Mouse (Mus musculus): ENCODE results near the gene Tmco5. TPM values are rescaled to one million over a fixed set of nuclear protein-coding genes. Genes with fewer than 3 reads are reported as not detected.
A peak's percentile ranks its signal among the peaks of the same experiment; 100 is the strongest.

The Tmco5 gene
- polyA plus RNA-seq, 1 experiment from 2014 or later, result not detected

GRCm38 (mm10) chr2:116899615-116900272 lies 21.3 kb downstream of the Tmco5 start:
- peak overlapping the region; percentile 40 for H3K4me3 ChIP-seq

DNA sequence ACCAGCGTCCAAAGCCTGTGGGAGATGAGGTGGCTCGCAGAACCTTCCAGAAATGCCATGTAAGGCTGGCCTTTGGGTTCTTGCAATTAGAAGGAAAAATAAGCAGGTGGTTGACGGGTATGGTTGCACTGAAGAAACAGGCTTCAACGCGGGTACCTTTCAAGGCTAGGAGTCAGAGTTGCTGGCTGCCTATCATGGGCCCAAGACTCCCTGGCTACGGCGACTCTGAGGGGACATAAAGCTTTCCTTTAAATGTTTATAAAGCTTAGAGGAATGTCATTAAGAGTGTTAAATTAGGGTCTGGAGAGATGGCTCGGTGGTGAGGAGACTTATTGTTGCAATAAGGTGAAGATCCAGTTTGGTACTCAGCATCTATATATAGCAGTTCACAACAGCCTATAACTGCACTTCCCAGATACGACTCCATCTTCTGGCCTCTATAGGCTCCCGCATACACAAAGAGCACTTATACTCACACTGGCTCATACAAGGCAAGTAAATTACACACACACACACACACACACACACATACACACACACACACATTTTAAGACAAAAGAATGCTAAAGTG lies 21.9 kb downstream of the Tmco5 start:
- no peaks in the 10 kb centered on the region for H3K27me3 ChIP-seq
- H3K27ac ChIP-seq, result 0 out of 2 replicates have a peak overlapping the region, but pooled peaks have one; percentile 54
- H3K4me3 ChIP-seq, result peak overlapping the region; percentile 40
- no peak for ATAC-seq (ENCODE audit: insufficient number of reproducible peaks, low FRiP score, low TSS enrichment, low read depth)
- no peak overlapping the region for H3K9ac ChIP-seq
- H3K36me3 ChIP-seq, result no peaks in the 10 kb centered on the region
- peak overlapping the region; percentile 61 for H3K4me2 ChIP-seq
- 27% methylated on average over 10 of the region's 10 CpGs for WGBS
- no peaks in the 10 kb centered on the region for H3K9me3 ChIP-seq
- H3K4me1 ChIP-seq, result 0 out of 2 replicates have a peak, but pooled peaks cover 3% of the 10 kb centered on the region

More at GRCm38 (mm10) chr2:116899615-116900272, 21.3 kb downstream of the Tmco5 start:
- H3K9ac ChIP-seq, result no peak overlapping the region
- H3K36me3 ChIP-seq, result no peaks in the 10 kb centered on the region
- 0 out of 2 replicates have a peak overlapping the region, but pooled peaks have one; percentile 54 for H3K27ac ChIP-seq
- no peaks in the 10 kb centered on the region for H3K27me3 ChIP-seq
- 13% methylated on average over 19 of the region's 19 CpGs for WGBS
- H3K4me1 ChIP-seq, result 0 out of 2 replicates have a peak, but pooled peaks cover 3% of the 10 kb centered on the region
- no peak; the same call in 1 of the 2 replicates for ATAC-seq (ENCODE audit: insufficient number of reproducible peaks, low FRiP score, low TSS enrichment, low read depth)
- no peaks in the 10 kb centered on the region for H3K9me3 ChIP-seq
- peak overlapping the region; percentile 61 for H3K4me2 ChIP-seq

GRCm38 (mm10) chr2:116908268-116908667 lies 29.8 kb downstream of the Tmco5 start:
- no peaks in the 10 kb centered on the region for H3K9me3 ChIP-seq
- no peaks in the 10 kb centered on the region for H3K36me3 ChIP-seq
- no peak overlapping the region for H3K4me3 ChIP-seq
- H3K4me2 ChIP-seq, result no peak overlapping the region
- H3K9ac ChIP-seq, result no peak overlapping the region
- WGBS, result 72% methylated on average over 8 of the region's 8 CpGs
- no peaks in the 10 kb centered on the region for H3K4me1 ChIP-seq
- H3K27ac ChIP-seq, result no peak overlapping the region
- no peak for ATAC-seq (ENCODE audit: insufficient number of reproducible peaks, low FRiP score, low TSS enrichment, low read depth)
- H3K27me3 ChIP-seq, result no peaks in the 10 kb centered on the region

DNA sequence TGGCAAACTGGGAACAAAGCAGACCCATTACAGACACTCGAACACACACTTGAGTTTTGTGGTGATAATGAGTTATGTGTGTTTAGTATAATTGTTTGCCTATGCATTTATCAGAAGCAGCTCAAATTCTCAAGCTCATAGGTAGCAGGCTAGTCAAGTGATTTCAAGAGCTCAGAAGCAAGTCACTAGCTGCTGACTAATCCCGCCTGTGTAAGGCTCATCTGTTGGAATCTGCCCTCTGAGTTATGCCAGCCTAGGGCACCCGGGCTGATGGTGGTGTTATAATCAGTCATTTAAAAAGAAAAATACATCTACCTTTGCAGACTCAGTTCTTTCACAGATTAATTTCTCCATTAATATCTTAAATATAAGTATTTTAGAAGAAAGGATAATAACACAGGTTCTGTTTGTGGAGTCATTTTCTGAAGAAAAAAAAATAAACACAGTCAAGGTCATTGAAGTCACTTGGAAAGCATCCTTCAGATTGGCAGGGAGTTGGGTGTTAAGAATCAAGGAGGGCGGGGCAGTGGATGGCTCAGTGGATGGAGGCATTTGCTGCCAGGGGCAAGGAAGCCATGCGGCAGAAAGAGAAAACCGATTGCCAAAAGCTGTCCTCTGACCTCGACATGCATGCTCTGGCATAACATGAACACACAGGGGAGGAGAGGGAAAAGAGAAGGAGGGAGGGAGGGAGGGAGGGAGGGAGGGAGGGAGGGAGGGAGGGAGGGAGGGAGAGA lies 34.0 kb downstream of the Tmco5 start:
- H3K9ac ChIP-seq, result no peak overlapping the region
- no peak for ATAC-seq (ENCODE audit: insufficient number of reproducible peaks, low FRiP score, low TSS enrichment, low read depth)
- H3K4me3 ChIP-seq, result no peak overlapping the region
- H3K36me3 ChIP-seq, result no peaks in the 10 kb centered on the region
- no peaks in the 10 kb centered on the region for H3K9me3 ChIP-seq
- H3K4me1 ChIP-seq, result no peaks in the 10 kb centered on the region
- H3K4me2 ChIP-seq, result no peak overlapping the region
- WGBS, result 72% methylated on average over 7 of the region's 7 CpGs
- H3K27me3 ChIP-seq, result no peaks in the 10 kb centered on the region
- H3K27ac ChIP-seq, result no peak overlapping the region

GRCm38 (mm10) chr2:116913677-116914405 lies 35.4 kb downstream of the Tmco5 start:
- 78% methylated on average over 20 of the region's 20 CpGs for WGBS
- Histone ChIP-seq H3K36me3 (no peaks in the 10 kb centered on the region), H3K4me2 (no peak overlapping the region), H3K4me1 (no peaks in the 10 kb centered on the region), H3K4me3 (no peak overlapping the region), H3K9me3 (no peaks in the 10 kb centered on the region), H3K27ac (no peak overlapping the region), H3K27me3 (no peaks in the 10 kb centered on the region), H3K9ac (no peak overlapping the region)
- ATAC-seq (ENCODE audit: insufficient number of reproducible peaks, low FRiP score, low TSS enrichment, low read depth), result no peak

DNA sequence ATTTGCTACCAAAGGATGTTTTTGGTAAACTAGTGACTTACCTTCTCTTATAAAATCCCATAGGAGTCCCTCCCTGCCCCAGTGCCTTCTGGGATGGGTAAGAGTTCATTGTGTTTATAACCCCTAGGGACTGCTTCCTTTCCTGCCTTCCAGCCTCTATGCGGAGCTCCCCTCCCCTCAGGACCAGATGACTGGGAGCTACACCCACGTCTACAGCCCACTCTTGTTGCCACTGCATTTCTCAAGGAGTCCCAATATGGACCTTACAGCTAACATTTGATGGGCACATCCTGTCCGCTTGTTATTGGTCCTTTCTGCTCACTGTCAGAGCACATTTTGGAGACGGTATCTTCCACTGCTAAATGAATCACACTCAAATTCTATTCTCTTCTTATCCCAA lies 36.1 kb downstream of the Tmco5 start:
- 76% methylated on average over 4 of the region's 4 CpGs for WGBS

GRCm38 (mm10) chr2:116918598-116918997 lies 40.1 kb downstream of the Tmco5 start:
- Histone ChIP-seq H3K4me2 (no peak overlapping the region), H3K4me3 (no peak overlapping the region), H3K36me3 (no peaks in the 10 kb centered on the region), H3K4me1 (no peaks in the 10 kb centered on the region), H3K27me3 (no peaks in the 10 kb centered on the region), H3K27ac (no peak overlapping the region), H3K9ac (no peak overlapping the region), H3K9me3 (no peaks in the 10 kb centered on the region)
- WGBS, result 73% methylated on average over 3 of the region's 3 CpGs
- no peak for ATAC-seq (ENCODE audit: insufficient number of reproducible peaks, low FRiP score, low TSS enrichment, low read depth)

More for the DNA sequence above, 36.1 kb downstream of the Tmco5 start:
- Histone ChIP-seq H3K9ac (no peak overlapping the region), H3K36me3 (no peaks in the 10 kb centered on the region), H3K4me2 (no peak overlapping the region), H3K27me3 (no peaks in the 10 kb centered on the region), H3K9me3 (no peaks in the 10 kb centered on the region), H3K27ac (no peak overlapping the region), H3K4me1 (no peaks in the 10 kb centered on the region), H3K4me3 (no peak overlapping the region)
- ATAC-seq (ENCODE audit: insufficient number of reproducible peaks, low FRiP score, low TSS enrichment, low read depth), result no peak

DNA sequence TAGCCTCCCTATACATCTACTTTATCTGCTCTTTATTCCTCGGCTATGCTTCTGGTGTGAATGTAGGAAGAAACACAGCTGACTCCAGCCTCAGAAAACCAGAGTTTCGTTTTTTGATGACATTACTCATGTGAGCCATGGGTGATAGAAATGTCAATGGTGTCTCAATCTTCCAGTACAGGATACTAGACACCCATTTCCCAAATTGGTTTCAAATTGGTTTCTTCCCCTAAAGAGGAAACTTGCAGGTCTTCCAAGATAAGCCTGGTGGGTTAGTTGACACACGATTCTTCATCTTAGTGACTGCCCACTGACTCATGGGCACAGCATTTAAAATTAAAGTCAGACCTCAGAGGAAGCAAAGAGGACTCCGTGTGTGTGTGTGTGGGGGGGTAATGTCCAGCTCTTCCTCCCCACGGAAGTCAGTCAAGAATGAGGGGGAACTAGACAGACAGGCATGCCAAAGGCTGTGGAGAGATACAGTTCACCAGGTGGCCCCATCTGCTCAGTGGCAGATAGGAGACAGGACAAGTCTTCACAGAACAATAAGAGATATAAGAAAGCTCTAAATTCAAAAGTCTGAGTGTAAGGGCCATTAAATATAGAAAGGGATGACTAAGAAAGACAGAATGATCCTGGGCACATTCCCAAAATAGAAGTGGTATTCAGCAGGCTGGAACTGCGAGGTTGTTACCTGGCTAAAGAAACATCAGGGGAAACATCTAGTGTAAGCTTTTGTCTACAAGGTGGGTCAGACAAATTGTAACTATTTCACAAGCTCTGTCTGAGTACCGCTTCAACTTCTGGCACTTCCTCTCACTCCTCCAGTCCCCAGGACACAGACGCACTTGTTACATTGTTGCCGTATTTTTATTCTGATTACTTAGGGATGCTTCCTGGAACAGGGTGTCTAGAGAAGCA lies 44.3 kb downstream of the Tmco5 start:
- H3K27ac ChIP-seq, result no peak overlapping the region
- H3K9me3 ChIP-seq, result no peaks in the 10 kb centered on the region
- no peaks in the 10 kb centered on the region for H3K36me3 ChIP-seq
- H3K4me1 ChIP-seq, result no peaks in the 10 kb centered on the region
- H3K27me3 ChIP-seq, result no peaks in the 10 kb centered on the region
- WGBS, result 66% methylated on average over 9 of the region's 9 CpGs
- no peak overlapping the region for H3K4me2 ChIP-seq
- H3K4me3 ChIP-seq, result no peak overlapping the region
- no peak overlapping the region for H3K9ac ChIP-seq
- ATAC-seq (ENCODE audit: insufficient number of reproducible peaks, low FRiP score, low TSS enrichment, low read depth), result no peak

DNA sequence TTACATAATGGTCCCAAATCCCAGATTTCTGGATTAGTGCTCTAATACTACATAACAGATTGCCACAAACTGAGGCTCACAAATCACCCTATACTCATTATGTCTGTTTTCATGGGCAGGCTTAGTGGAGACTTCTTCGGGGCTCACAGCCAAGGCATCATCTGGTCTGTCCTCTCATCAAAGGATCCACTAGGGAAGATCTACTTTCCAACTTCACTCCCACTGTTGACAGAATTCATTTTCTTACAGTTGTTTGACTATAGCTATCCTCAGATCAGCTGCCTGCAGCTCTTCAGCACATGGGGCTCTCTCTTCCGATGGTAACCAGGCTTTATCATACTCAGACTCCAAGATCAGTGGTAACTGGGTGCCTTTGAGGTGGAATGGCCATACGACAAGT lies 45.2 kb downstream of the Tmco5 start:
- H3K4me3 ChIP-seq, result no peak overlapping the region
- H3K27ac ChIP-seq, result no peak overlapping the region
- no peaks in the 10 kb centered on the region for H3K36me3 ChIP-seq
- H3K4me1 ChIP-seq, result no peaks in the 10 kb centered on the region
- H3K27me3 ChIP-seq, result no peaks in the 10 kb centered on the region
- no peak for ATAC-seq (ENCODE audit: insufficient number of reproducible peaks, low FRiP score, low TSS enrichment, low read depth)
- no peak overlapping the region for H3K4me2 ChIP-seq
- H3K9ac ChIP-seq, result no peak overlapping the region
- WGBS, result 66% methylated on average over 3 of the region's 3 CpGs
- H3K9me3 ChIP-seq, result no peaks in the 10 kb centered on the region

DNA sequence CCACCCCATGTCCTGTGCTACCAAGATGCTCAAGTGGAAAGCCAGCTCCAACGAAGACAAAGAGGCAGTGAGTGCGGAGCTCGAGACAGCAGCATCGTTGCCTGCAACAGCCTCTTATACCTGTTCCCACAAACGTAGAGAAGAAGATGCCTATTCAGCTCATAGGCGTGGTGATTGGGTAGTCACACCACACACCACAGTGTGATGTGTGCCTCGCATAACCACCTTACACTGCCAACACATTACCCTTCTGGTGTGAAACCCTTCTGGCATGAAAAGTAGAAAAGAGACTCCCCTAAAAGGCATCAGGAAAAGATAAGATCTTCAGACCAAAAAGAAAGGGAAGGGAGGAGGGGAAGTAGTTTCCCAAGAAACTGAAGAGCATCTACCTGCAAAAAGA lies 45.8 kb downstream of the Tmco5 start:
- Histone ChIP-seq H3K4me2 (no peak overlapping the region), H3K4me3 (no peak overlapping the region), H3K4me1 (no peaks in the 10 kb centered on the region), H3K9me3 (no peaks in the 10 kb centered on the region), H3K27me3 (no peaks in the 10 kb centered on the region), H3K9ac (no peak overlapping the region), H3K27ac (no peak overlapping the region), H3K36me3 (no peaks in the 10 kb centered on the region)
- no peak for ATAC-seq (ENCODE audit: insufficient number of reproducible peaks, low FRiP score, low TSS enrichment, low read depth)
- WGBS, result 82% methylated on average over 7 of the region's 7 CpGs

DNA sequence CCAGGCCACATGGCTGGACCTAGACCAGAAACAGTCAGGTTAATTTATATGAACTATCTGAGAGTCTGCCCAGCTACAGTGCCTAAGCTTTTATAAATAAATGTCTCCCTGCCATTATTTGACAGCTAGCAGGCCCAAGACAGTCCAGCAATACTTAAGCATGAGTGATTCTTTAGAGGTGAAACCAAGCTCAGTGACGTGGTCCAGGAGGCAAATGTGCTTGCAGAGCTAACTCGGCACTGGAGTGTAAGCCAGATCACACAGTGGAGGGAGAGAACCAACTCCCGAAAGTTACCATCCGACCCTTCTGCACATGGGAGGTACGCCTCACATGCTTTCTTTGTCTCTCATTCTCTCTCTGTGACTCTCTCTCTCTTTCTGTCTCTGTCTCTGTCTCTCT lies 46.7 kb downstream of the Tmco5 start:
- no peak overlapping the region for H3K9ac ChIP-seq
- ATAC-seq (ENCODE audit: insufficient number of reproducible peaks, low FRiP score, low TSS enrichment, low read depth), result no peak
- no peak overlapping the region for H3K4me2 ChIP-seq
- no peaks in the 10 kb centered on the region for H3K27me3 ChIP-seq
- H3K4me3 ChIP-seq, result no peak overlapping the region
- WGBS, result 79% methylated on average over 5 of the region's 5 CpGs
- H3K9me3 ChIP-seq, result no peaks in the 10 kb centered on the region
- H3K4me1 ChIP-seq, result no peaks in the 10 kb centered on the region
- H3K27ac ChIP-seq, result no peak overlapping the region
- no peaks in the 10 kb centered on the region for H3K36me3 ChIP-seq

All from limb, embryonic 15.5 days (tissue).